Mouse (Mus musculus) macrophage (primary cell): Measurements from ENCODE around the gene Ankfn1. TPM values are rescaled to one million over a fixed set of nuclear protein-coding genes. Genes with fewer than 3 reads are reported as not detected.

Experiments used
- H3K27ac ChIP-seq: fragments of 350-480 bp; formaldehyde crosslinking; 2 replicates; pipeline ENCODE4 v1.9.0; 2021
- H3K36me3 ChIP-seq: fragments of 350-480 bp; formaldehyde crosslinking; 2 replicates; pipeline ENCODE4 v1.9.0; 2021; ENCODE audit errors: inconsistent target
- H3K4me3 ChIP-seq: fragments of 350-480 bp; formaldehyde crosslinking; 2 replicates; pipeline ENCODE4 v1.9.0; 2021; ENCODE audit errors: inconsistent target
- H3K79me2 ChIP-seq: fragments of 350-480 bp; formaldehyde crosslinking; 2 replicates; pipeline ENCODE4 v1.9.0; 2021; ENCODE audit errors: inconsistent target
- WGBS: methylation state at CpG from one replicate; pipeline ENCODE4 v1.1.7; 2026; ENCODE audit warnings: inconsistent platforms; ENCODE audit not compliant: missing documents; 5-methylcytosine and 5-hydroxymethylcytosine counted together
- polyA plus RNA-seq: library from polyadenylated mRNA; stranded (reverse); fragments of 250-400 nt; gene quantifications from 3 replicates; pipeline ENCODE4 v1.2.4, GENCODE M21; 2018; ENCODE audit warnings: inconsistent platforms

Gene Ankfn1
- polyA plus RNA-seq, 1 experiment from 2014 or later: not detected

- H3K36me3 ChIP-seq: no peaks in the 10 kb centered on the region
- no peak overlapping the region for H3K27ac ChIP-seq
- H3K4me3 ChIP-seq: no peak overlapping the region
- no peaks in the 10 kb centered on the region for H3K79me2 ChIP-seq
Measured at GRCm38 (mm10) chr11:89627232-89627631, 150.2 kb downstream of the Ankfn1 start.

GRCm38 (mm10) chr11:89623698-89624445 is 153.6 kb downstream of the Ankfn1 start:
- Histone ChIP-seq H3K79me2 (no peaks in the 10 kb centered on the region), H3K36me3 (no peaks in the 10 kb centered on the region), H3K4me3 (no peak overlapping the region), H3K27ac (no peak overlapping the region)
- WGBS: 86% methylated on average over 13 of the region's 13 CpGs

GRCm38 (mm10) chr11:89619955-89620354 is 157.5 kb downstream of the Ankfn1 start:
- no peaks in the 10 kb centered on the region for H3K36me3 ChIP-seq
- no peak overlapping the region for H3K4me3 ChIP-seq
- H3K79me2 ChIP-seq: no peaks in the 10 kb centered on the region
- H3K27ac ChIP-seq: no peak overlapping the region

GRCm38 (mm10) chr11:89615806-89616205 is 161.6 kb downstream of the Ankfn1 start:
- H3K27ac ChIP-seq: no peak overlapping the region
- no peaks in the 10 kb centered on the region for H3K79me2 ChIP-seq
- WGBS: 92% methylated on average over 2 of the region's 2 CpGs

GRCm38 (mm10) chr11:89611596-89611995 is 165.9 kb downstream of the Ankfn1 start:
- no peaks in the 10 kb centered on the region for H3K79me2 ChIP-seq
- no peaks in the 10 kb centered on the region for H3K36me3 ChIP-seq
- no peak overlapping the region for H3K27ac ChIP-seq
- H3K4me3 ChIP-seq: no peak overlapping the region
- WGBS: 68% methylated on average over 3 of the region's 3 CpGs

More at GRCm38 (mm10) chr11:89615806-89616205, 161.6 kb downstream of the Ankfn1 start:
- Histone ChIP-seq H3K4me3 (no peak overlapping the region), H3K36me3 (no peaks in the 10 kb centered on the region)

- 90% methylated on average over 7 of the region's 7 CpGs for WGBS
- H3K79me2 ChIP-seq: no peaks in the 10 kb centered on the region
- H3K4me3 ChIP-seq: no peak overlapping the region
- H3K27ac ChIP-seq: no peak overlapping the region
- H3K36me3 ChIP-seq: no peaks in the 10 kb centered on the region
Measured at GRCm38 (mm10) chr11:89608071-89608470, 169.4 kb downstream of the Ankfn1 start.

GRCm38 (mm10) chr11:89607270-89607669 is 170.2 kb downstream of the Ankfn1 start:
- H3K36me3 ChIP-seq: no peaks in the 10 kb centered on the region
- 88% methylated on average over 3 of the region's 3 CpGs for WGBS
- H3K27ac ChIP-seq: no peak overlapping the region
- H3K4me3 ChIP-seq: no peak overlapping the region
- H3K79me2 ChIP-seq: no peaks in the 10 kb centered on the region

GRCm38 (mm10) chr11:89606346-89606745 is 171.1 kb downstream of the Ankfn1 start:
- H3K36me3 ChIP-seq: no peaks in the 10 kb centered on the region
- no peak overlapping the region for H3K4me3 ChIP-seq
- no peak overlapping the region for H3K27ac ChIP-seq
- 84% methylated on average over 6 of the region's 6 CpGs for WGBS
- H3K79me2 ChIP-seq: no peaks in the 10 kb centered on the region

- no peak overlapping the region for H3K4me3 ChIP-seq
- H3K79me2 ChIP-seq: no peaks in the 10 kb centered on the region
- WGBS: 82% methylated on average over 5 of the region's 5 CpGs
- H3K27ac ChIP-seq: no peak overlapping the region
- no peaks in the 10 kb centered on the region for H3K36me3 ChIP-seq
Measured at GRCm38 (mm10) chr11:89602966-89603365, 174.5 kb downstream of the Ankfn1 start.

GRCm38 (mm10) chr11:89600921-89601515 is 176.4 kb downstream of the Ankfn1 start:
- WGBS: 92% methylated on average over 8 of the region's 8 CpGs
- no peak overlapping the region for H3K4me3 ChIP-seq
- H3K36me3 ChIP-seq: no peaks in the 10 kb centered on the region
- H3K79me2 ChIP-seq: no peaks in the 10 kb centered on the region
- no peak overlapping the region for H3K27ac ChIP-seq

- WGBS: 74% methylated on average over 9 of the region's 10 CpGs
- H3K36me3 ChIP-seq: no peaks in the 10 kb centered on the region
- H3K79me2 ChIP-seq: no peaks in the 10 kb centered on the region
- H3K4me3 ChIP-seq: no peak overlapping the region
- no peak overlapping the region for H3K27ac ChIP-seq
Measured at GRCm38 (mm10) chr11:89590273-89590874, 187.1 kb downstream of the Ankfn1 start.

- no peak overlapping the region for H3K4me3 ChIP-seq
- no peaks in the 10 kb centered on the region for H3K36me3 ChIP-seq
- H3K27ac ChIP-seq: no peak overlapping the region
- H3K79me2 ChIP-seq: no peaks in the 10 kb centered on the region
- WGBS: 82% methylated on average over 2 of the region's 2 CpGs
Measured at GRCm38 (mm10) chr11:89586341-89586740, 191.1 kb downstream of the Ankfn1 start.

GRCm38 (mm10) chr11:89579826-89580225 is 197.6 kb downstream of the Ankfn1 start:
- 72% methylated on average over 6 of the region's 6 CpGs for WGBS
- Histone ChIP-seq H3K4me3 (no peak overlapping the region), H3K79me2 (no peaks in the 10 kb centered on the region), H3K27ac (no peak overlapping the region), H3K36me3 (no peaks in the 10 kb centered on the region)

GRCm38 (mm10) chr11:89579111-89579510 is 198.3 kb downstream of the Ankfn1 start:
- H3K27ac ChIP-seq: no peak overlapping the region
- H3K79me2 ChIP-seq: no peaks in the 10 kb centered on the region
- no peak overlapping the region for H3K4me3 ChIP-seq
- 90% methylated on average over 4 of the region's 4 CpGs for WGBS
- no peaks in the 10 kb centered on the region for H3K36me3 ChIP-seq

GRCm38 (mm10) chr11:89574269-89574838 is 203.1 kb downstream of the Ankfn1 start:
- Histone ChIP-seq H3K36me3 (no peaks in the 10 kb centered on the region), H3K79me2 (no peaks in the 10 kb centered on the region), H3K27ac (no peak overlapping the region), H3K4me3 (no peak overlapping the region)
- WGBS: 70% methylated on average over 11 of the region's 11 CpGs
